Mouse (Mus musculus): ENCODE data around the gene Fam118a.

The Fam118a gene

GRCm38 (mm10) chr15:85085641-85086040 is 56.9 kb downstream of the Fam118a start:
- no peak for DNase-seq
